Mouse (Mus musculus) ES-E14 (cell line): ENCODE measurements at regions not wholly inside any gene's neighbourhood (a gene's known extent, or its start where the extent isn't known, plus 50 kb on each side); places are given as distances from the start of the nearest gene placed in this dataset.

Experiments
- DNase-seq: peaks from one replicate; pipeline ENCODE4 v3.0.0-alpha.2; 2013; ENCODE audit warnings: low read depth, low spot score
- H3K27ac ChIP-seq: 2 replicates; pipeline ENCODE4 v1.5.1; 2012; ENCODE audit warnings: low read depth, mild to moderate bottlenecking, low read length, moderate library complexity, mixed read lengths; ENCODE audit not compliant: poor library complexity, insufficient read depth, severe bottlenecking
- H3K36me3 ChIP-seq: 2 replicates; pipeline ENCODE4 v1.6.1; 2012; ENCODE audit warnings: mild to moderate bottlenecking, low read length, moderate library complexity, mixed read lengths; ENCODE audit not compliant: control insufficient read depth, poor library complexity, insufficient read depth, severe bottlenecking
- H3K4me1 ChIP-seq, 2 experiments: fragments of 150-350 bp in 1 of 2; sonication (generic) in 1 of 2; 2 replicates each; pipeline ENCODE4 v1.6.1; 2012; ENCODE audit warnings: low read length in 2 of 2, mild to moderate bottlenecking in 1 of 2, mixed read lengths in 1 of 2; ENCODE audit not compliant: control insufficient read depth in 2 of 2, insufficient read depth in 2 of 2, poor library complexity in 1 of 2
- H3K4me3 ChIP-seq, 2 experiments: fragments of 150-350 bp in 1 of 2; sonication (generic) in 1 of 2; 2 replicates each; pipeline ENCODE4 v1.5.1; 2012; ENCODE audit warnings: low read length in 2 of 2, low read depth in 1 of 2, mild to moderate bottlenecking in 1 of 2, mixed read lengths in 1 of 2; ENCODE audit not compliant: insufficient read depth in 1 of 2, poor library complexity in 1 of 2, severe bottlenecking in 1 of 2
- H3K9ac ChIP-seq: 2 replicates; pipeline ENCODE4 v1.6.1; 2012; ENCODE audit warnings: low read depth, mild to moderate bottlenecking, low read length, mixed read lengths; ENCODE audit not compliant: poor library complexity, insufficient read depth, severe bottlenecking
- H3K9me3 ChIP-seq: fragments of 150-350 bp; sonication (generic); 2 replicates; pipeline ENCODE4 v1.6.1; 2012; ENCODE audit warnings: low read depth, mild to moderate bottlenecking, low read length; ENCODE audit not compliant: control insufficient read depth, insufficient read depth
- CHD2 ChIP-seq: IDR thresholded peaks from 2 replicates; pipeline ENCODE4 v1.6.1; 2014; ENCODE audit warnings: mild to moderate bottlenecking, low read depth, low read length, inconsistent platforms
- HCFC1 ChIP-seq: IDR thresholded peaks from 2 replicates; pipeline ENCODE4 v1.6.1; 2012; ENCODE audit warnings: low read length, inconsistent platforms, borderline replicate concordance; ENCODE audit not compliant: insufficient read depth
- MAFK ChIP-seq: IDR thresholded peaks from 2 replicates; pipeline ENCODE4 v1.6.1; 2014; ENCODE audit warnings: mild to moderate bottlenecking, low read depth, low read length, inconsistent platforms; ENCODE audit not compliant: insufficient read depth
- ZC3H11A ChIP-seq: IDR thresholded peaks from 2 replicates; pipeline ENCODE4 v1.6.1; 2012; ENCODE audit warnings: low read depth, mild to moderate bottlenecking, inconsistent platforms, low read length, borderline replicate concordance
- ZNF384 ChIP-seq: IDR thresholded peaks from 2 replicates; pipeline ENCODE4 v1.6.1; 2012; ENCODE audit warnings: low read depth, low read length, inconsistent platforms
- in situ Hi-C, 2 experiments: fragments of 600-800 bp; cut with MboI; formaldehyde crosslinking; loops; one replicate each; pipeline ENCODE4 v1.15.1; 2025; ENCODE audit warnings: low sequenced_read_pairs in 2 of 2, inconsistent platforms in 1 of 2; ENCODE audit not compliant: unreplicated experiment in 2 of 2

GRCm38 (mm10) chr5:25613844-25614658 lies 91.6 kb downstream of the Xrcc2 start:
- Histone ChIP-seq H3K36me3 (no peaks in the 10 kb centered on the region), H3K27ac (no peak overlapping the region), H3K9ac (no peak overlapping the region), H3K4me1 (peaks cover 0 to 8% of the 10 kb centered on the region in 2 experiments; a peak in 1 of 4 replicates), H3K4me3 (no peak overlapping the region), H3K9me3 (no peaks in the 10 kb centered on the region)
- DNase-seq, result no peak
- no peak for TF ChIP-seq MAFK
- TF ChIP-seq ZNF384, result no peak
- TF ChIP-seq ZC3H11A, result no peak
- TF ChIP-seq HCFC1, result no peak
- TF ChIP-seq CHD2, result no peak
- in situ Hi-C loops, result no loop called here

- H3K9me3 ChIP-seq, result no peaks in the 10 kb centered on the region
- TF ChIP-seq MAFK, result no peak
- in situ Hi-C loops, result no loop called here
Measured at GRCm38 (mm10) chr5:25612036-25612705, 93.5 kb downstream of the Xrcc2 start.

GRCm38 (mm10) chr5:25609911-25610310 lies 94.0 kb downstream of the Cct8l1 start:
- no peak overlapping the region for H3K27ac ChIP-seq
- DNase-seq, result no peak
- peaks cover 0 to 8% of the 10 kb centered on the region in 2 experiments; a peak in 1 of 4 replicates for H3K4me1 ChIP-seq
- H3K36me3 ChIP-seq, result no peaks in the 10 kb centered on the region
- TF ChIP-seq HCFC1 (no peak), ZC3H11A (no peak), ZNF384 (no peak), MAFK (no peak)
- H3K9ac ChIP-seq, result no peak overlapping the region
- H3K4me3 ChIP-seq, result no peak overlapping the region
- in situ Hi-C loops, result no loop called here
- no peaks in the 10 kb centered on the region for H3K9me3 ChIP-seq

More at GRCm38 (mm10) chr5:25612036-25612705, 93.5 kb downstream of the Xrcc2 start:
- Histone ChIP-seq H3K4me3 (no peak overlapping the region), H3K4me1 (peaks cover 0 to 8% of the 10 kb centered on the region in 2 experiments; a peak in 1 of 4 replicates), H3K9ac (no peak overlapping the region), H3K36me3 (no peaks in the 10 kb centered on the region), H3K27ac (no peak overlapping the region)
- DNase-seq, result no peak

GRCm38 (mm10) chr5:25602123-25602522 lies 86.3 kb downstream of the Cct8l1 start:
- H3K9ac ChIP-seq, result no peak overlapping the region

More at GRCm38 (mm10) chr5:25602123-25602522, 86.3 kb downstream of the Cct8l1 start:
- no peaks in the 10 kb centered on the region for H3K36me3 ChIP-seq
- in situ Hi-C loops, result no loop called here
- no peaks in the 10 kb centered on the region for H3K4me1 ChIP-seq
- H3K27ac ChIP-seq, result no peak overlapping the region
- no peaks in the 10 kb centered on the region for H3K9me3 ChIP-seq
- DNase-seq, result no peak
- H3K4me3 ChIP-seq, result no peak overlapping the region
- TF ChIP-seq HCFC1 (no peak), ZNF384 (no peak), CHD2 (no peak), ZC3H11A (no peak), MAFK (no peak)
